ENCODE assay signal across 8 mouse cellular contexts in the genomic region with DNA sequence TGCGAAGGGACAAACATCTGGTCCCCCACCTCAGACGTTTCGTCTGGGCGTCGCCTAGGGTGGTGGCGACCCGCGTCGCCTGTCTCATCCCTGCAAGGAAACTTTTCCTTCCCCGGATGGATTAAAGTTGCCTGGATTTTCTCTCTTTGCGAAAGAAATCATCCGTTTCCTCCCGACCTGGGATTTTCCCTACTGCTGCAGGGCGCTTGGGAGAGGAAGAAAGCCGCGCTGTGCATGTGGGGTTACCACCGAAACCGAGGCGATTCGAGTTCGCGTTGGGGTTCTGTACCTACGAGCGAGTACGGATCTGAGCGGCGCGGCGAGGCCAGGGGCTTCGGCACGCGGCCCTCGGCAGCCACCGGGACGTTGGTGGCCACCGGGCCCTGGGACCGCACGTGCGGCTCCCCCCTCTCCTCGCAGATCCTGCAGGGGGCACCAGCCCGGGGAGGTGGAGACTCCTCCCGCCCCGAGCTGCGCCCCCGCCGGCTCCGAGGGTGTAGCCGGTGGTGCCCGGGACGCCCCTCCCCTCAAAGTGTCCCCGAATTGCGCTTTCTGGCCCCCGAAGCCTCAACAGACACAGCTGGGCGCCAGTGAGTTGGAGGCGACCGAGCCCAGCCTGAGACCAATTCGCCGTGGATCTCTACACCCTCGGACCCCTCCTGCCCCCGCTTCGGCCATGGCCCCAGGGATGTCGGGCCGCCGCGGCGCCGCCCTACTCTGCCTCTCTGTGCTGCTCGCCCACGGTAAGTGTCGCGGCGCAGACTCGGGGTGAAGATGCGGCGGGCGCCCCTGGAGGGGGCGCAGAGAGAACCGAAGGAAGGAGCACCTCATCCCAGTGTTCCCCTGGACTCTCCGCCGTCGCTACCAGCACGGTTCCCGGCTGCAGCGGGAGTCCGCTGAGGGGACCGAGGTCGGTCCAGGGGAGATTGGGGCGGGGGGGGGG. TPM values are rescaled to one million over a fixed set of nuclear protein-coding genes. Genes with fewer than 3 reads are reported as not detected.
DNase-seq lines count a peak whose midpoint lies in the region; ATAC-seq and TF ChIP-seq lines count a peak whose summit lies in the region.

A gene (plus strand): TSS at position 530 of the 943 bp plus-strand sequence.

- TF ChIP-seq CTCF in liver, adult 2 months (IDR thresholded peaks at IDR 0.05; ENCODE audit: low read depth, low read length) = no peak
- TF ChIP-seq CTCF in midbrain, postnatal 0 days (IDR thresholded peaks at IDR 0.05) = peak; percentile 43

- no peaks in the 10 kb centered on the region for H3K36me3 ChIP-seq in liver, adult 2 months (ENCODE audit: control insufficient read depth, insufficient read depth, low read length)
- no peaks in the 10 kb centered on the region for H3K36me3 ChIP-seq in forebrain, embryonic 14.5 days (ENCODE audit: control insufficient read depth, insufficient read depth, low read length)
- H3K36me3 ChIP-seq in midbrain, postnatal 0 days (ENCODE audit: insufficient read depth, low read length) = no peaks in the 10 kb centered on the region

- H3K27me3 ChIP-seq in liver, adult 2 months (ENCODE audit: control insufficient read depth, insufficient read depth, low read length) = peaks cover 14% of the 10 kb centered on the region; the same call in 1 of the 2 replicates
- H3K27me3 ChIP-seq in forebrain, embryonic 14.5 days (replicated peaks; ENCODE audit: control insufficient read depth, insufficient read depth, low read length) = peaks cover 39% of the 10 kb centered on the region
- peaks cover 14% of the 10 kb centered on the region; the same call in 1 of the 2 replicates for H3K27me3 ChIP-seq in midbrain, postnatal 0 days (ENCODE audit: insufficient read depth, low read length)

- no peaks in the 10 kb centered on the region for H3K79me2 ChIP-seq in liver, adult 2 months (ENCODE audit: control insufficient read depth, insufficient read depth, low read length)

- DNase-seq in liver, adult 2 months (ENCODE audit: extremely low read depth, low read depth, low spot score) = no peak
- DNase-seq in liver = no peak
- peak; percentile 34 for DNase-seq in cerebellum, adult 9-11 months
- DNase-seq in forebrain, embryonic 14.5 days (ENCODE audit: low spot score) = peak; percentile 51
- peak; percentile 34 to 40 for DNase-seq in kidney, postnatal 4 days
- DNase-seq in midbrain, postnatal 0 days (ENCODE audit: low spot score) = peak; percentile 32

- peak within 1 kb of the TSS; percentile 33 for H3K27ac ChIP-seq in liver, adult 2 months (replicated peaks; ENCODE audit: insufficient read depth, low read depth, low read length)
- no peak within 1 kb of the TSS for H3K27ac ChIP-seq in forebrain, embryonic 14.5 days (ENCODE audit: low read depth, low read length)
- peak within 1 kb of the TSS; percentile 68 for H3K27ac ChIP-seq in midbrain, postnatal 0 days (ENCODE audit: low read depth, low read length)

- no peaks in the 10 kb centered on the region for H3K9me3 ChIP-seq in forebrain, embryonic 14.5 days (replicated peaks; ENCODE audit: control insufficient read depth, low read length)
- H3K9me3 ChIP-seq in midbrain, postnatal 0 days (ENCODE audit: low read length) = no peaks in the 10 kb centered on the region

- H3K4me1 ChIP-seq in liver, adult 2 months (ENCODE audit: control insufficient read depth, insufficient read depth, low read length) = no peaks in the 10 kb centered on the region
- H3K4me1 ChIP-seq in forebrain, embryonic 14.5 days (ENCODE audit: control insufficient read depth, insufficient read depth, low read length) = peaks cover 14% of the 10 kb centered on the region
- peaks cover 3% of the 10 kb centered on the region; the same call in 1 of the 2 replicates for H3K4me1 ChIP-seq in midbrain, postnatal 0 days (ENCODE audit: insufficient read depth, low read length)

- H3K4me2 ChIP-seq in forebrain, embryonic 14.5 days (ENCODE audit: low read length) = peak within 1 kb of the TSS; percentile 95
- peak within 1 kb of the TSS; percentile 91 for H3K4me2 ChIP-seq in midbrain, postnatal 0 days (ENCODE audit: low read depth, low read length, poor library complexity, severe bottlenecking)

- peak within 1 kb of the TSS; percentile 63 for H3K9ac ChIP-seq in liver, adult 2 months (ENCODE audit: low read depth, low read length)
- peak within 1 kb of the TSS; percentile 61 for H3K9ac ChIP-seq in forebrain, embryonic 14.5 days (ENCODE audit: low read length)
- H3K9ac ChIP-seq in midbrain, postnatal 0 days (replicated peaks; ENCODE audit: low read length, poor library complexity, severe bottlenecking) = peak within 1 kb of the TSS; percentile 69

- peak; percentile 49 for ATAC-seq in forebrain, embryonic 14.5 days
- ATAC-seq in midbrain, postnatal 0 days (ENCODE audit: low FRiP score) = 0 out of 2 replicates have a peak, but pooled peaks have one; percentile 14
- ATAC-seq in erythroblast, adult 5-6 weeks (replicated peaks; ENCODE audit: low FRiP score, poor library complexity, severe bottlenecking) = no peak
- no peak for ATAC-seq in CD4-positive, CD25-positive, alpha-beta regulatory T cell, adult 4 months

- peak within 1 kb of the TSS; percentile 55 for H3K4me3 ChIP-seq in liver, adult 2 months (ENCODE audit: insufficient read depth, low read depth, low read length)
- H3K4me3 ChIP-seq in forebrain, embryonic 14.5 days (ENCODE audit: low read depth, low read length) = peak within 1 kb of the TSS; percentile 58
- peak within 1 kb of the TSS; percentile 73 for H3K4me3 ChIP-seq in midbrain, postnatal 0 days (ENCODE audit: low read depth, low read length)

- TF ChIP-seq POLR2A in liver, adult 2 months (IDR thresholded peaks at IDR 0.05; ENCODE audit: extremely low read depth, insufficient read depth, low read length) = no peak

- WGBS in liver, adult 2 months = 2% methylated on average over 88 of the region's 88 CpGs
- under 1% methylated on average over 86 of the region's 88 CpGs for WGBS in forebrain, embryonic 14.5 days
- under 1% methylated on average over 83 of the region's 88 CpGs for WGBS in midbrain, postnatal 0 days

RNA-seq across cellular contexts. Expression of the gene that starts here (rescaled TPM):
- 1.4 and 2.3 TPM in 2 replicates for total RNA-seq in liver, adult 2 months (2014; rRNA removed)
- polyA plus RNA-seq in liver, adult 2 months (2012; rRNA removed) = 1.4 and 2.1 TPM in 2 replicates
- 0.85 and 0.89 TPM in 2 replicates for polyA plus RNA-seq in forebrain, embryonic 14.5 days (2014; fragmentation: Nextera tagmentation; extraction: Ambion mirVana)
- total RNA-seq in midbrain, postnatal 0 days (2014; rRNA removed) = 42.0 and 42.7 TPM in 2 replicates
- polyA plus RNA-seq in midbrain, postnatal 0 days (2015; fragmentation: Nextera tagmentation; extraction: Ambion mirVana) = 4.2 and 4.4 TPM in 2 replicates
- not detected in 2 replicates for total RNA-seq in erythroblast, adult 5-6 weeks (2015; ENCODE audit: low replicate concordance)
- not detected in 2 replicates for total RNA-seq in erythroblast, adult 5-6 weeks (2017; ENCODE audit: low replicate concordance)
- not detected for polyA plus RNA-seq in CD4-positive, CD25-positive, alpha-beta regulatory T cell, adult 4 months (2017; shearing (Covaris generic))

Comparison
In these comparisons a context has a peak if more than half of its experiments do, and no peak if none do; other contexts are left out.
1. RNA of the gene that starts here (total RNA-seq): 42.0 to 42.7 TPM in midbrain, postnatal 0 days; 1.4 to 2.3 TPM in liver, adult 2 months and not detected in erythroblast, adult 5-6 weeks; every median in the first group is over 10 times any median in the second.
2. Peak in DNase-seq, ATAC-seq, H3K4me3 ChIP-seq, H3K9ac ChIP-seq and H3K4me2 ChIP-seq in forebrain, embryonic 14.5 days; RNA of the gene not detected or under 1 TPM.
3. DNase-seq: peak in cerebellum, adult 9-11 months (single experiment), kidney, postnatal 4 days (2 of 2) and midbrain, postnatal 0 days (single experiment); none in liver, adult 2 months (single experiment) and liver (single experiment).
4. Peak in every context shown above with its lines, with median percentiles within 50 percentile points of each other: H3K4me3 ChIP-seq and H3K9ac ChIP-seq.